Comparison of ENCODE assay signal across 10 mouse cellular contexts in genomic region chr5:46790536-46790935, GRCm38 (mm10).
A peak's percentile ranks its signal among the peaks of the same experiment; 100 is the strongest.
DNase-seq lines count a peak whose midpoint lies in the region; ATAC-seq lines count a peak whose summit lies in the region.
"Had no signal": no experiment of that assay in that cellular context is flagged by ENCODE, and none has a peak within 500 bp of the region (broad histone marks: within the 10 kb centered on the region; RNA-seq: fewer than 3 reads in every experiment).

No protein-coding gene starts in this region.

- ATAC-seq in midbrain, embryonic 11.5 days (ENCODE audit: low FRiP score), result peak; percentile 66; the same call in 1 of the 2 replicates
- ATAC-seq in intestine, embryonic 15.5 days, result peak; percentile 65
- ATAC-seq in neural tube, embryonic 15.5 days (ENCODE audit: low FRiP score), result no peak

- no peak overlapping the region for H3K4me2 ChIP-seq in midbrain, embryonic 11.5 days
- no peak overlapping the region for H3K4me2 ChIP-seq in intestine, embryonic 15.5 days (replicated peaks)
- H3K4me2 ChIP-seq in neural tube, embryonic 15.5 days, result no peak overlapping the region

- 32% methylated on average over 3 of the region's 3 CpGs for WGBS in midbrain, embryonic 11.5 days
- 34% methylated on average over 3 of the region's 3 CpGs for WGBS in midbrain, embryonic 10.5 days
- WGBS in intestine, embryonic 15.5 days, result 55% methylated on average over 3 of the region's 3 CpGs
- WGBS in neural tube, embryonic 15.5 days, result 70% methylated on average over 3 of the region's 3 CpGs

- H3K4me1 ChIP-seq in midbrain, embryonic 11.5 days (ENCODE audit: control insufficient read depth, insufficient read depth, low read length), result 0 out of 2 replicates have a peak, but pooled peaks cover 2% of the 10 kb centered on the region
- peaks cover 21% of the 10 kb centered on the region for H3K4me1 ChIP-seq in midbrain, embryonic 10.5 days
- H3K4me1 ChIP-seq in intestine, embryonic 15.5 days (replicated peaks), result no peaks in the 10 kb centered on the region
- no peaks in the 10 kb centered on the region for H3K4me1 ChIP-seq in neural tube, embryonic 15.5 days
- H3K4me1 ChIP-seq: megakaryocyte, embryonic 14.5 days had no signal

- no peaks in the 10 kb centered on the region for H3K36me3 ChIP-seq in midbrain, embryonic 11.5 days (ENCODE audit: control insufficient read depth, insufficient read depth, low read length)
- no peaks in the 10 kb centered on the region for H3K36me3 ChIP-seq in midbrain, embryonic 10.5 days
- no peaks in the 10 kb centered on the region for H3K36me3 ChIP-seq in intestine, embryonic 15.5 days
- H3K36me3 ChIP-seq in neural tube, embryonic 15.5 days, result no peaks in the 10 kb centered on the region

- no peak overlapping the region for H3K9ac ChIP-seq in midbrain, embryonic 11.5 days (ENCODE audit: low read length)
- H3K9ac ChIP-seq in intestine, embryonic 15.5 days, result no peak overlapping the region
- no peak overlapping the region for H3K9ac ChIP-seq in neural tube, embryonic 15.5 days (replicated peaks)

- no peak overlapping the region for H3K4me3 ChIP-seq in midbrain, embryonic 11.5 days (ENCODE audit: low read depth, low read length)
- H3K4me3 ChIP-seq in midbrain, embryonic 10.5 days, result no peak overlapping the region
- no peak overlapping the region for H3K4me3 ChIP-seq in intestine, embryonic 15.5 days (replicated peaks)
- H3K4me3 ChIP-seq in neural tube, embryonic 15.5 days (replicated peaks), result no peak overlapping the region
- H3K4me3 ChIP-seq: megakaryocyte, embryonic 14.5 days had no signal

- no peak overlapping the region for H3K27ac ChIP-seq in midbrain, embryonic 11.5 days (ENCODE audit: low read depth, low read length)
- H3K27ac ChIP-seq in midbrain, embryonic 10.5 days (replicated peaks), result no peak overlapping the region
- no peak overlapping the region for H3K27ac ChIP-seq in intestine, embryonic 15.5 days
- H3K27ac ChIP-seq in neural tube, embryonic 15.5 days (replicated peaks), result no peak overlapping the region

- no peaks in the 10 kb centered on the region for H3K9me3 ChIP-seq in midbrain, embryonic 11.5 days (ENCODE audit: control insufficient read depth, low read length)
- H3K9me3 ChIP-seq in midbrain, embryonic 10.5 days (replicated peaks), result no peaks in the 10 kb centered on the region
- no peaks in the 10 kb centered on the region for H3K9me3 ChIP-seq in intestine, embryonic 15.5 days
- H3K9me3 ChIP-seq in neural tube, embryonic 15.5 days (replicated peaks), result no peaks in the 10 kb centered on the region
- H3K9me3 ChIP-seq: megakaryocyte, embryonic 14.5 days had no signal

- no peaks in the 10 kb centered on the region for H3K27me3 ChIP-seq in midbrain, embryonic 11.5 days (ENCODE audit: control insufficient read depth, insufficient read depth, low read length)
- no peaks in the 10 kb centered on the region for H3K27me3 ChIP-seq in midbrain, embryonic 10.5 days (ENCODE audit: low read depth, poor library complexity, severe bottlenecking)
- H3K27me3 ChIP-seq in intestine, embryonic 15.5 days (replicated peaks), result no peaks in the 10 kb centered on the region
- H3K27me3 ChIP-seq in neural tube, embryonic 15.5 days (replicated peaks), result no peaks in the 10 kb centered on the region
- H3K27me3 ChIP-seq: megakaryocyte, embryonic 14.5 days had no signal

- no peak for DNase-seq in midbrain, embryonic 11.5 days (ENCODE audit: low spot score, missing footprints)
- DNase-seq in midbrain, embryonic 10.5 days (ENCODE audit: low spot score), result no peak
- peak; percentile 33 for DNase-seq in embryo, embryonic 10.5 days (ENCODE audit: low spot score)
- peak; percentile 57 for DNase-seq in lung, postnatal 10 days
- DNase-seq in cerebellum, adult 9-10 months, result no peak
- DNase-seq in left cerebral cortex, adult 18-20 months (ENCODE audit: low spot score in 2 of 2), result no peak
- DNase-seq: layer of hippocampus, adult 9-11 months had no signal

Comparison
In these comparisons a context has a peak if more than half of its experiments do, and no peak if none do; other contexts are left out.
1. DNase-seq: peak in embryo, embryonic 10.5 days (single experiment) and lung, postnatal 10 days (single experiment); none in midbrain, embryonic 11.5 days (single experiment), midbrain, embryonic 10.5 days (single experiment), cerebellum, adult 9-10 months (single experiment) and left cerebral cortex, adult 18-20 months (0 of 2).